Mouse (Mus musculus): Measurements from ENCODE around the gene Tex13a. TPM values are rescaled to one million over a fixed set of nuclear protein-coding genes. Genes with fewer than 3 reads are reported as not detected.

Gene Tex13a
- not detected in 2 replicates for polyA plus RNA-seq (2014; fragmentation: Nextera tagmentation; extraction: Ambion mirVana)

DNA sequence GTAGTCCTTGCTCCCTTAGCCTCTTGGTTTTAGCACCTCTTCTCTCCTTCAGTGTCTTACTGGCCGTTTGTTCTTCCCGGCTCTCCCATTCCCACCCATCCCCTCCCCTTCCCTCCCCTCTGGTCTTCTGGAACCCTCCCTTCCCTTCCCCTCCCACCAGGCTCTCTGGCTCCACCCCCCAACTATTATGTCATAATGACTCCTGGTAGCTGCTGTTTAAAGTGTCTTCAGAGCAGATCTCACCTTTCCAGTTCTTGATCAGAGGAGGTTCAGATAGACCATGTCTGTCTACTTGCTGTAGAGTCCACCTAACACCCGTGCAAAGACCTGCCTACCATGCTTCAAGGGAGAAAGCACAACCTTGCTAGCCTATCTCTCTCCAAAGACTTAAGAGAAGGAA lies at the start of gene Tex13a:
Tex13a (minus strand) TSS at position 101 of the 400 bp plus-strand sequence.
- Histone ChIP-seq H3K4me2 (ENCODE audit: low read depth, severe bottlenecking) (no peak within 1 kb of the TSS), H3K4me3 (ENCODE audit: low read depth, low read length) (no peak within 1 kb of the TSS), H3K4me1 (ENCODE audit: control insufficient read depth, insufficient read depth, low read length) (no peaks in the 10 kb centered on the region), H3K9ac (ENCODE audit: low read length) (no peak within 1 kb of the TSS), H3K27me3 (ENCODE audit: control insufficient read depth, insufficient read depth, low read length) (no peaks in the 10 kb centered on the region), H3K9me3 (ENCODE audit: control insufficient read depth, low read length) (no peaks in the 10 kb centered on the region), H3K27ac (replicated peaks; ENCODE audit: low read depth, low read length) (no peak within 1 kb of the TSS), H3K36me3 (ENCODE audit: control insufficient read depth, insufficient read depth, low read length) (no peaks in the 10 kb centered on the region)
- WGBS = 86% methylated on average over 3 of the region's 3 CpGs
- DNase-seq (ENCODE audit: low spot score) (no peak), ATAC-seq (ENCODE audit: insufficient number of reproducible peaks, low FRiP score, low TSS enrichment, low read depth) (no peak)

DNA sequence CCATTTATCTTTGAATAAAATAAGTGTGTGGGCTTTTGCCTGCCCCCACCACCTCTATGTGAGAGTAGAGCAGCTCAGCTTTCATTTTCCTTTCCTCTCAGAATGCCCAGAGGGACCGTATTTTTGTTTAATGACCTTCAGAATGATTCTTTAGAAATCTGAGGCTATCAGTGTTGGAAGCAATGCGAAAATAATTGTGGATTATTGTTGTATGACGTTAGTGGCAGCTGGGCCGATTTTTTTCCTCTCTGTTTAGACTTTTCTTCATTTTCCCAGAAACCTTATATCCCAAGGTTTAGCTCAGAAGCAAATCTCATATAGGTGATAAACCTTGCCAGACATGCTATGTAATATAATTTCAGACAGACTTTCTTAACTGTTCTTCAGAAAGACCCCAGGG lies 25.2 kb upstream of the Tex13a start:
- Histone ChIP-seq H3K4me3 (ENCODE audit: low read depth, low read length) (no peak overlapping the region), H3K36me3 (ENCODE audit: control insufficient read depth, insufficient read depth, low read length) (no peaks in the 10 kb centered on the region), H3K9me3 (ENCODE audit: control insufficient read depth, low read length) (no peaks in the 10 kb centered on the region), H3K4me1 (ENCODE audit: control insufficient read depth, insufficient read depth, low read length) (no peaks in the 10 kb centered on the region), H3K27ac (replicated peaks; ENCODE audit: low read depth, low read length) (no peak overlapping the region), H3K27me3 (ENCODE audit: control insufficient read depth, insufficient read depth, low read length) (no peaks in the 10 kb centered on the region), H3K9ac (ENCODE audit: low read length) (no peak overlapping the region), H3K4me2 (ENCODE audit: low read depth, severe bottlenecking) (no peak overlapping the region)
- no peak for ATAC-seq (ENCODE audit: insufficient number of reproducible peaks, low FRiP score, low TSS enrichment, low read depth)
- no peak for DNase-seq (ENCODE audit: low spot score)
- WGBS = 70% methylated on average over 4 of the region's 4 CpGs

DNA sequence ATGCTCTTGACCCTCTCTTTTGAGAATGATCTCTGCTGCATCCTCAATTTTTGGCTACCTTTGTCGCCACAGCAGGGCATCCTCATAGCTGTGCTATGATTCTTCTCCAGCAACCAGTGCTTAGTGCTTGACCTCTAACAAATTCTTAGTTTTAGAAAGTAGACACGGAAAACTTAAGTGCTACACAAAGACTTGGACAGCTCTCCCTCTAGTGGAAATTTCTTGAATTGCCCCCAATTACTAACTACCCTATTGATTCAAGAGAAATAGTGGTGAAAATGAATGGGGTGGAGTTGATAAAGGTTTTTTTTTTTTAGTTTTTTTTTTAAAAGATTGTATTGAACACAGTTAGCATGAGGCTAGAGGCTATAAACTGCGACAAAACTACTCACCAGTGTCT lies 39.2 kb downstream of the Tex13a start:
- H3K27me3 ChIP-seq (ENCODE audit: control insufficient read depth, insufficient read depth, low read length) = no peaks in the 10 kb centered on the region
- 19% methylated on average over 3 of the region's 3 CpGs for WGBS
- no peak overlapping the region for H3K9ac ChIP-seq (ENCODE audit: low read length)
- H3K36me3 ChIP-seq (ENCODE audit: control insufficient read depth, insufficient read depth, low read length) = no peaks in the 10 kb centered on the region
- no peaks in the 10 kb centered on the region for H3K9me3 ChIP-seq (ENCODE audit: control insufficient read depth, low read length)
- H3K4me3 ChIP-seq (ENCODE audit: low read depth, low read length) = no peak overlapping the region
- H3K4me1 ChIP-seq (ENCODE audit: control insufficient read depth, insufficient read depth, low read length) = no peaks in the 10 kb centered on the region
- peak; percentile 19 for DNase-seq (ENCODE audit: low spot score)
- no peak overlapping the region for H3K27ac ChIP-seq (replicated peaks; ENCODE audit: low read depth, low read length)
- ATAC-seq (ENCODE audit: insufficient number of reproducible peaks, low FRiP score, low TSS enrichment, low read depth) = no peak
- H3K4me2 ChIP-seq (ENCODE audit: low read depth, severe bottlenecking) = no peak overlapping the region
